Mouse (Mus musculus): ENCODE measurements around the gene Gabarap. TPM values are rescaled to one million over a fixed set of nuclear protein-coding genes. Genes with fewer than 3 reads are reported as not detected.
A peak's percentile ranks its signal among the peaks of the same experiment; 100 is the strongest.

The Gabarap gene
- polyA plus RNA-seq, 1 experiment from 2014 or later, result 581 TPM

- Histone ChIP-seq H3K4me3 (ENCODE audit: low read length) (peak within 1 kb of the TSS; percentile 92), H3K36me3 (ENCODE audit: control insufficient read depth, insufficient read depth, low read length) (peaks cover 28% of the 10 kb centered on the region), H3K4me1 (ENCODE audit: control insufficient read depth, insufficient read depth, low read depth, low read length) (peaks cover 21% of the 10 kb centered on the region), H3K9ac (ENCODE audit: low read depth, low read length) (peak within 1 kb of the TSS; percentile 94), H3K27ac (ENCODE audit: low read depth, low read length) (peak within 1 kb of the TSS; percentile 96), H3K9me3 (ENCODE audit: control insufficient read depth, low read length) (no peaks in the 10 kb centered on the region), H3K4me2 (ENCODE audit: low read length) (peak within 1 kb of the TSS; percentile 76), H3K27me3 (replicated peaks; ENCODE audit: control insufficient read depth, insufficient read depth, low read length) (no peaks in the 10 kb centered on the region)
- ATAC-seq, result peak; percentile 85
- WGBS, result under 1% methylated on average over 36 of the region's 36 CpGs
Observed at GRCm38 (mm10) chr11:69995391-69995960, 4.5 kb downstream of the Gabarap start, which contains the start of gene Phf23. TSS of gene Phf23 (plus strand) at chr11:69995777.

- ATAC-seq, result 0 out of 2 replicates have a peak, but pooled peaks have one; percentile 0
- peak overlapping the region; percentile 94 for H3K9ac ChIP-seq (ENCODE audit: low read depth, low read length)
- H3K4me3 ChIP-seq (ENCODE audit: low read length), result peak overlapping the region; percentile 92
- H3K27me3 ChIP-seq (replicated peaks; ENCODE audit: control insufficient read depth, insufficient read depth, low read length), result no peaks in the 10 kb centered on the region
- H3K4me2 ChIP-seq (ENCODE audit: low read length), result peak overlapping the region; percentile 76
- H3K36me3 ChIP-seq (ENCODE audit: control insufficient read depth, insufficient read depth, low read length), result peaks cover 28% of the 10 kb centered on the region
- H3K9me3 ChIP-seq (ENCODE audit: control insufficient read depth, low read length), result no peaks in the 10 kb centered on the region
- H3K27ac ChIP-seq (ENCODE audit: low read depth, low read length), result peak overlapping the region; percentile 96
- WGBS, result under 1% methylated on average over 55 of the region's 66 CpGs
- peaks cover 22% of the 10 kb centered on the region for H3K4me1 ChIP-seq (ENCODE audit: control insufficient read depth, insufficient read depth, low read depth, low read length)
Observed at GRCm38 (mm10) chr11:69996161-69997061, 5.5 kb downstream of the Gabarap start.

- H3K36me3 ChIP-seq (ENCODE audit: control insufficient read depth, insufficient read depth, low read length), result peaks cover 28% of the 10 kb centered on the region
- under 1% methylated on average over 22 of the region's 44 CpGs for WGBS
- peaks cover 28% of the 10 kb centered on the region for H3K4me1 ChIP-seq (ENCODE audit: control insufficient read depth, insufficient read depth, low read depth, low read length)
- H3K9me3 ChIP-seq (ENCODE audit: control insufficient read depth, low read length), result no peaks in the 10 kb centered on the region
- H3K4me3 ChIP-seq (ENCODE audit: low read length), result peak overlapping the region; percentile 92
- H3K9ac ChIP-seq (ENCODE audit: low read depth, low read length), result peak overlapping the region; percentile 94
- H3K4me2 ChIP-seq (ENCODE audit: low read length), result peak overlapping the region; percentile 76
- peak overlapping the region; percentile 96 for H3K27ac ChIP-seq (ENCODE audit: low read depth, low read length)
- no peaks in the 10 kb centered on the region for H3K27me3 ChIP-seq (replicated peaks; ENCODE audit: control insufficient read depth, insufficient read depth, low read length)
- ATAC-seq, result peak; percentile 7; the same call in 1 of the 2 replicates
Observed at GRCm38 (mm10) chr11:69997070-69997509, 6.1 kb downstream of the Gabarap start.

- 92% methylated on average over 27 of the region's 27 CpGs for WGBS
- Histone ChIP-seq H3K36me3 (ENCODE audit: control insufficient read depth, insufficient read depth, low read length) (peaks cover 26% of the 10 kb centered on the region), H3K4me2 (ENCODE audit: low read length) (no peak overlapping the region), H3K4me1 (ENCODE audit: control insufficient read depth, insufficient read depth, low read depth, low read length) (peaks cover 34% of the 10 kb centered on the region), H3K4me3 (ENCODE audit: low read length) (no peak overlapping the region), H3K27me3 (replicated peaks; ENCODE audit: control insufficient read depth, insufficient read depth, low read length) (no peaks in the 10 kb centered on the region), H3K9ac (ENCODE audit: low read depth, low read length) (no peak overlapping the region), H3K27ac (ENCODE audit: low read depth, low read length) (no peak overlapping the region), H3K9me3 (ENCODE audit: control insufficient read depth, low read length) (no peaks in the 10 kb centered on the region)
- ATAC-seq, result no peak
Observed at GRCm38 (mm10) chr11:69998567-69999491, 7.9 kb downstream of the Gabarap start.

GRCm38 (mm10) chr11:69999666-70000065 lies 8.7 kb downstream of the Gabarap start:
- H3K27me3 ChIP-seq (replicated peaks; ENCODE audit: control insufficient read depth, insufficient read depth, low read length), result no peaks in the 10 kb centered on the region
- H3K4me1 ChIP-seq (ENCODE audit: control insufficient read depth, insufficient read depth, low read depth, low read length), result peaks cover 34% of the 10 kb centered on the region
- no peak overlapping the region for H3K4me2 ChIP-seq (ENCODE audit: low read length)
- H3K36me3 ChIP-seq (ENCODE audit: control insufficient read depth, insufficient read depth, low read length), result peaks cover 18% of the 10 kb centered on the region
- ATAC-seq, result no peak
- no peak overlapping the region for H3K9ac ChIP-seq (ENCODE audit: low read depth, low read length)
- H3K27ac ChIP-seq (ENCODE audit: low read depth, low read length), result peak overlapping the region; percentile 60
- H3K9me3 ChIP-seq (ENCODE audit: control insufficient read depth, low read length), result no peaks in the 10 kb centered on the region
- WGBS, result 86% methylated on average over 8 of the region's 8 CpGs
- no peak overlapping the region; the same call in 1 of the 2 replicates for H3K4me3 ChIP-seq (ENCODE audit: low read length)

- no peaks in the 10 kb centered on the region for H3K9me3 ChIP-seq (ENCODE audit: control insufficient read depth, low read length)
- peaks cover 34% of the 10 kb centered on the region for H3K4me1 ChIP-seq (ENCODE audit: control insufficient read depth, insufficient read depth, low read depth, low read length)
- H3K4me3 ChIP-seq (ENCODE audit: low read length), result peak within 1 kb of the TSS; percentile 75
- peak; percentile 70 for ATAC-seq
- H3K4me2 ChIP-seq (ENCODE audit: low read length), result peak within 1 kb of the TSS; percentile 95
- peak within 1 kb of the TSS; percentile 98 for H3K27ac ChIP-seq (ENCODE audit: low read depth, low read length)
- no peaks in the 10 kb centered on the region for H3K27me3 ChIP-seq (replicated peaks; ENCODE audit: control insufficient read depth, insufficient read depth, low read length)
- H3K9ac ChIP-seq (ENCODE audit: low read depth, low read length), result peak within 1 kb of the TSS; percentile 90
- under 1% methylated on average over 48 of the region's 48 CpGs for whole genome bisulfite sequencing
- peaks cover 22% of the 10 kb centered on the region for H3K36me3 ChIP-seq (ENCODE audit: control insufficient read depth, insufficient read depth, low read length)
Observed at GRCm38 (mm10) chr11:70000396-70000898, 9.5 kb downstream of the Gabarap start, which contains the start of gene Dvl2. TSS of gene Dvl2 (plus strand) at chr11:70000595.

GRCm38 (mm10) chr11:70001159-70001558 lies 10.2 kb downstream of the Gabarap start:
- Histone ChIP-seq H3K4me3 (ENCODE audit: low read length) (peak overlapping the region; percentile 75), H3K4me1 (ENCODE audit: control insufficient read depth, insufficient read depth, low read depth, low read length) (peaks cover 34% of the 10 kb centered on the region), H3K27me3 (replicated peaks; ENCODE audit: control insufficient read depth, insufficient read depth, low read length) (no peaks in the 10 kb centered on the region)

GRCm38 (mm10) chr11:70001865-70002264 lies 10.9 kb downstream of the Gabarap start:
- H3K27ac ChIP-seq (ENCODE audit: low read depth, low read length), result no peak overlapping the region
- H3K4me2 ChIP-seq (ENCODE audit: low read length), result peak overlapping the region; percentile 95
- no peak overlapping the region for H3K9ac ChIP-seq (ENCODE audit: low read depth, low read length)
- no peaks in the 10 kb centered on the region for H3K9me3 ChIP-seq (ENCODE audit: control insufficient read depth, low read length)
- H3K27me3 ChIP-seq (replicated peaks; ENCODE audit: control insufficient read depth, insufficient read depth, low read length), result no peaks in the 10 kb centered on the region
- H3K4me3 ChIP-seq (ENCODE audit: low read length), result peak overlapping the region; percentile 75
- peaks cover 32% of the 10 kb centered on the region for H3K36me3 ChIP-seq (ENCODE audit: control insufficient read depth, insufficient read depth, low read length)
- H3K4me1 ChIP-seq (ENCODE audit: control insufficient read depth, insufficient read depth, low read depth, low read length), result peaks cover 34% of the 10 kb centered on the region
- ATAC-seq, result no peak

More at GRCm38 (mm10) chr11:70001159-70001558, 10.2 kb downstream of the Gabarap start:
- H3K9ac ChIP-seq (ENCODE audit: low read depth, low read length), result peak overlapping the region; percentile 90
- peak overlapping the region; percentile 95 for H3K4me2 ChIP-seq (ENCODE audit: low read length)
- peaks cover 27% of the 10 kb centered on the region for H3K36me3 ChIP-seq (ENCODE audit: control insufficient read depth, insufficient read depth, low read length)
- H3K27ac ChIP-seq (ENCODE audit: low read depth, low read length), result peak overlapping the region; percentile 98
- WGBS, result 11% methylated on average over 8 of the region's 8 CpGs
- ATAC-seq, result no peak
- no peaks in the 10 kb centered on the region for H3K9me3 ChIP-seq (ENCODE audit: control insufficient read depth, low read length)
